Mouse (Mus musculus) liver, adult 2 months (tissue): ENCODE data around the gene Arl15. TPM values are rescaled to one million over a fixed set of nuclear protein-coding genes. Genes with fewer than 3 reads are reported as not detected.

Experiments used
- DNase-seq: peaks from one replicate; pipeline ENCODE4 v3.0.0-alpha.2; 2011; ENCODE audit warnings: low read depth, low spot score; ENCODE audit errors: extremely low read depth
- H3K27ac ChIP-seq: fragments of 200-500 bp; replicated peaks from 2 replicates; pipeline ENCODE4 v1.5.1; 2012; ENCODE audit warnings: low read depth, mild to moderate bottlenecking, control low read depth, inconsistent platforms, low read length; ENCODE audit not compliant: insufficient read depth
- H3K27me3 ChIP-seq: fragments of 200-500 bp; 2 replicates; pipeline ENCODE4 v1.6.1; 2012; ENCODE audit warnings: mild to moderate bottlenecking, moderate library complexity, low read length, inconsistent platforms; ENCODE audit not compliant: control insufficient read depth, insufficient read depth
- H3K36me3 ChIP-seq: fragments of 200-500 bp; 2 replicates; pipeline ENCODE4 v1.6.1; 2012; ENCODE audit warnings: low read length, inconsistent platforms; ENCODE audit not compliant: control insufficient read depth, insufficient read depth
- H3K4me1 ChIP-seq: fragments of 200-500 bp; 2 replicates; pipeline ENCODE4 v1.6.1; 2011; ENCODE audit warnings: low read length; ENCODE audit not compliant: control insufficient read depth, insufficient read depth
- H3K4me3 ChIP-seq: fragments of 200-500 bp; 2 replicates; pipeline ENCODE4 v1.5.1; 2011; ENCODE audit warnings: low read depth, mild to moderate bottlenecking, control low read depth, low read length, moderate library complexity; ENCODE audit not compliant: insufficient read depth
- H3K79me2 ChIP-seq: fragments of 200-500 bp; 2 replicates; pipeline ENCODE4 v1.6.1; 2012; ENCODE audit warnings: inconsistent platforms, mild to moderate bottlenecking, low read length, moderate library complexity; ENCODE audit not compliant: control insufficient read depth, insufficient read depth
- H3K9ac ChIP-seq: fragments of 200-500 bp; 2 replicates; pipeline ENCODE4 v1.6.1; 2012; ENCODE audit warnings: low read depth, mild to moderate bottlenecking, control low read depth, inconsistent platforms, low read length
- CTCF ChIP-seq: fragments of 200-500 bp; IDR thresholded peaks from 2 replicates; pipeline ENCODE4 v1.5.1; 2011; ENCODE audit warnings: low read depth, low read length, control low read depth
- POLR2A ChIP-seq: fragments of 200-500 bp; IDR thresholded peaks from 2 replicates; pipeline ENCODE4 v1.6.1; 2011; ENCODE audit warnings: low read length, control low read depth; ENCODE audit not compliant: insufficient read depth; ENCODE audit errors: extremely low read depth
- WGBS: fragments of 180-500 bp; shearing (Covaris S2); methylation state at CpG from one replicate; pipeline ENCODE4 v1.1.7; 2018; 5-methylcytosine and 5-hydroxymethylcytosine counted together
- polyA plus RNA-seq: library from polyadenylated mRNA; depleted of rRNA; stranded (reverse); fragments of >200 nt; gene quantifications from 2 replicates; pipeline ENCODE4 v1.2.3, GENCODE M21; 2012; rRNA removed
- total RNA-seq: library from RNA; depleted of rRNA; stranded (reverse); fragments of >200 nt; gene quantifications from 2 replicates; pipeline ENCODE4 v1.2.3, GENCODE M21; 2014; rRNA removed

Arl15 gene
- total RNA-seq (6.5 and 6.8 TPM in 2 replicates), polyA plus RNA-seq (1.5 and 1.9 TPM in 2 replicates)

DNA sequence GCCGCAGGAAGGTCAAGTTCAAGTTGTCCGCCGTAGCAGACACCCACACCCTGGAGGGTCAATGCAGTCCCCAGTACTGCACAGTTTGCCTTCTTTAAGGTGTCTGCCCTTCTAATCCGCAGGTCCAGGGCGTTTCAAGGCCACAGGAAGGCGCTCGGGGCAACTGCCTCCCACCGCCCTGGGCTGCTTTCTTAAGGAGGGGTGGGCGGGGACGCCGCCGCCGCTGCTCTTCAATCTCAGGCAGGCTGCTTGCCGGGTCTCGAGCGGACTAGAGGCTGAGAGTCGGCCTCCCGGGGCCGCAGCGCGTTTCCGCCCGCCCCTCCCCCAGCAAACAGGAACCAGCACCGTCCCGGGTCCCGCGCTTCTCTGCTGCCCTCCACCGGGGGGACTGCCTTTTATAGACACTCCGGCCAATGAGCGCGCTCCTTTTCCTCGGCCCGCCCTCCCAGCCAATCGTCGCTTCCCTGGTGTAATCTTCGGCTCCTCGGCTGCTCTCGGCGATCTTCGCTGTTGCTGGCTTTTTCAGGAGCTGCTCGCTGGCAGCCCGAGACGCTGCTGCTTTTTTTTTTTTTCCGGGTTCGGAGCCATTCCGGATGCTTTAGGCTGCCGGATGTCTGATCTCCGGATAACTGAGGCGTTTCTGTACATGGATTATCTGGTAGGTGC is at the start of gene Arl15:
TSS of gene Arl15 (plus strand) at position 467 of the 666 bp plus-strand sequence.
- WGBS = under 1% methylated on average over 49 of the region's 49 CpGs
- Histone ChIP-seq H3K36me3 (no peaks in the 10 kb centered on the region), H3K79me2 (peaks cover 7% of the 10 kb centered on the region; the same call in 1 of the 2 replicates), H3K27ac (peak within 1 kb of the TSS; percentile 81), H3K9ac (peak within 1 kb of the TSS; percentile 93), H3K4me1 (peaks cover 9% of the 10 kb centered on the region; the same call in 1 of the 2 replicates), H3K4me3 (peak within 1 kb of the TSS; percentile 84), H3K27me3 (no peaks in the 10 kb centered on the region)
- DNase-seq = peak; percentile 84
- TF ChIP-seq CTCF (peak; percentile 44), POLR2A (peak; percentile 99)

DNA sequence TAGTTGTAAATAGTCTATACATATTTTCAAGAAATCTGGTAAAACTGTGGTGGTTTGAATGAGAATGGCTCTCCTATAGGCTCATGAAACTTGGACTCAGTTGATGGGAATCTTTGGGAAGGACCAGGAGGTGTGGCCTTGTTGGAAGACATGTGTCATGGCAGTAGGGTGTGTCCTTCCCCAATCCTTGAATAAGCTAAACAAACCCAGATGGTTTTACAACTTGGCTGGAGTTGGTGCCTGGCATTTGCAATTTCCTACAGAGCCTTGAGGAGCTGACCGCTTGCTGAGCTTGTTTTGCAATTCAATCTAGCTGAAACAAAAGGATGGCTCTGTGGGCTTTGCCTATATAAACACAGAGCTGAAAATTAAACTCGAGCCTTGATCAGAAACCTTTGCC is 49.0 kb upstream of the Arl15 start:
- no peak overlapping the region for H3K27ac ChIP-seq
- H3K4me3 ChIP-seq = no peak overlapping the region
- DNase-seq = no peak
- TF ChIP-seq POLR2A (no peak), CTCF (no peak)
- H3K27me3 ChIP-seq = no peaks in the 10 kb centered on the region
- no peaks in the 10 kb centered on the region for H3K79me2 ChIP-seq
- no peaks in the 10 kb centered on the region for H3K36me3 ChIP-seq
- H3K9ac ChIP-seq = no peak overlapping the region
- WGBS = 63% methylated on average over 2 of the region's 2 CpGs
- H3K4me1 ChIP-seq = no peaks in the 10 kb centered on the region

DNA sequence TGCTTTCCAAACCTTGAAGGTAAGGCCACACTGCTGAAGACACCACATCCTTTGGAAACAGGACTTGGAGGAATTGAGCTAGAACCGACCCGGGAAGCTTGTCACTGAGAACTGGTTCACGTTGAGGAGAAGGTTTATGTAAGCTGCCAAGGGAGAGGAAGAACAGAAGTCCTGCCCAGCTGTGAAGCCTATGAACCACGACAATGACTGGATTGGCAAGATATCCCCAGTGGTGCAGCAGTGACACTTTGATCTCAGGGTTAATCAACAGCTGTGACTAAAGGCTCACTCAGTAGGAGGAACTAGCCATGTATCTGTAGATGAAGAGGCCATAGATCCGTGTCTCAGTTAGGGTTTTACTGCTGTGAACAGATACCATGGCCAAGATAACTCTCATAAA is 43.5 kb upstream of the Arl15 start:
- DNase-seq = no peak
- no peaks in the 10 kb centered on the region for H3K4me1 ChIP-seq
- no peak overlapping the region for H3K9ac ChIP-seq
- no peaks in the 10 kb centered on the region for H3K36me3 ChIP-seq
- 77% methylated on average over 5 of the region's 5 CpGs for WGBS
- no peaks in the 10 kb centered on the region for H3K79me2 ChIP-seq
- no peak overlapping the region for H3K4me3 ChIP-seq
- H3K27ac ChIP-seq = no peak overlapping the region
- no peak for TF ChIP-seq POLR2A
- no peak for TF ChIP-seq CTCF
- no peaks in the 10 kb centered on the region for H3K27me3 ChIP-seq

DNA sequence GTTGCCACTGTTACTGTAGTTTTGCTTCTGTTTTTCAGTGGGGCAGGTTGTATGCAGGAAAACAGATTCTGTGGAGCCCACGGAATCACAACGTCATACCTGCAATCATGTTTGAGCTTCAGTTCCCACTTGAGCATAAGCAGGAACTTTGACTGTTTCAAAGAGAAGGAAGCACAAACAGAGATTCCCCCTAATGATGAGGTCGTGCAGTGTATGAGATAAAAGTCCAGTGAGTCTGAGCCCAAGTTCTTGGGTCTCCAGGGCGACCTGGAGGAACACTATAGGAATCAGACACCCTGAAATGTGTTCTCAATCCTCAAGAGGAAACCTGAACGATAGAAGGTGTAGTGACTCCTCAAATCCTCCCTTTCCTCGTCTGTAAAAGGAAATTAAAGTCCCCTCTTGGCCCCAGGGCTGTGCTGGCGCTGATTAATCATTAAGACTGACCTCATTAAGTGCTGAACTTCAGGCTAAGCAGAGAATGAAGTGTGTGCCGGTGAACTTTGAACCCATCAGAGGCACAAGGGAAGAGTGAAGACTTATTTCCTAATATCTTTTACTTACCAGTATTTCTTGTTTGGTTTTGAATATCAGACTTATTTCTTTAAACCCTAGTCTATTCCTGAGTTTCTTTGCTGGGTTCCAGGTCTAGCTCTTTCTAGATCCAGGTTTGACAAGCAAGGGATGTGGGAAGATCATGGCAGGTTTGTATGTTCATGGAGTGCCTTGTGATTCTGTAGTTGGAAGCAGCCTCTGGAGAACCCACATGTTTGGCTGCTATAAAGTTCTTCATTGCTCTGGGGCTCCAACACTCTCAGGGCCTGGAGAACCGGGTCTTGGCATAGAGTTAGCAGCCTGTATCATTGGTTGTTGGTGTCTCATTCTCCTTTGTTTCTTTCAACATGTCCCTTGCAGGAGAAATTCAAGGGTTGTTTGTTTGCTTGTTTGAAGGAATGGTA is 39.3 kb upstream of the Arl15 start:
- Histone ChIP-seq H3K36me3 (no peaks in the 10 kb centered on the region), H3K27ac (no peak overlapping the region), H3K4me3 (no peak overlapping the region), H3K79me2 (no peaks in the 10 kb centered on the region), H3K27me3 (no peaks in the 10 kb centered on the region), H3K9ac (no peak overlapping the region), H3K4me1 (no peaks in the 10 kb centered on the region)
- TF ChIP-seq POLR2A = no peak
- no peak for TF ChIP-seq CTCF
- DNase-seq = peak; percentile 8
- WGBS = 71% methylated on average over 9 of the region's 9 CpGs

DNA sequence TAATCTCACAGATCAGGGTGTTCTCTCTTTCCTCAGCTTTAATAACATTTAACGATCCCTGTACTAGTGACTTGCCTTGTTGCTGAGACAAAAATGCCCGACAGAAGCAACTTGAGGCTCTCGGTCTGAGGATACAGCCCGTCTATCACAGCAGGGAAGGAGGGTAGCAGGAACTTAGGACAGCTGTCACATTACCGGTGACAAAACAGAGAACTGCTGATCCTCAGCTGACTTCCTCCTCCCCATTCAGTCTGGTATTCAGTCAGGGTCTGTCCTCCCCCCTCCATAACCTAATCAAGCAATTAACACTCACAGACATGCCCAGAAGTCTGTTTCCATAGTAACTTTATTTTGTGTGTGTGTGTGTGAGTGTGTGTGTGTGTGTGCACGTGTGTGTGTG is 38.5 kb upstream of the Arl15 start:
- Histone ChIP-seq H3K4me3 (no peak overlapping the region), H3K9ac (no peak overlapping the region), H3K27me3 (no peaks in the 10 kb centered on the region), H3K27ac (no peak overlapping the region), H3K4me1 (no peaks in the 10 kb centered on the region), H3K36me3 (no peaks in the 10 kb centered on the region), H3K79me2 (no peaks in the 10 kb centered on the region)
- DNase-seq = no peak
- WGBS = 72% methylated on average over 6 of the region's 6 CpGs
- TF ChIP-seq CTCF (no peak), POLR2A (no peak)
